Mouse (Mus musculus) cerebellum, adult 11-12 months (tissue): Measurements from ENCODE around the gene E330017A01Rik.
A peak's percentile ranks its signal among the peaks of the same experiment; 100 is the strongest.
"Not testable (repeated sequence)": the region's sequence is repeated elsewhere in the genome, so short reads cannot be mapped to it uniquely, and the experiment has no call there.

Experiments used
- DNase-seq: peaks from one replicate; pipeline ENCODE4 v3.0.0; 2022

The E330017A01Rik gene

GRCm38 (mm10) chr16:58638689-58639175 lies at the start of gene E330017A01Rik:
E330017A01Rik (minus strand) TSS chr16:58638739.
- DNase-seq, result no peak

DNA sequence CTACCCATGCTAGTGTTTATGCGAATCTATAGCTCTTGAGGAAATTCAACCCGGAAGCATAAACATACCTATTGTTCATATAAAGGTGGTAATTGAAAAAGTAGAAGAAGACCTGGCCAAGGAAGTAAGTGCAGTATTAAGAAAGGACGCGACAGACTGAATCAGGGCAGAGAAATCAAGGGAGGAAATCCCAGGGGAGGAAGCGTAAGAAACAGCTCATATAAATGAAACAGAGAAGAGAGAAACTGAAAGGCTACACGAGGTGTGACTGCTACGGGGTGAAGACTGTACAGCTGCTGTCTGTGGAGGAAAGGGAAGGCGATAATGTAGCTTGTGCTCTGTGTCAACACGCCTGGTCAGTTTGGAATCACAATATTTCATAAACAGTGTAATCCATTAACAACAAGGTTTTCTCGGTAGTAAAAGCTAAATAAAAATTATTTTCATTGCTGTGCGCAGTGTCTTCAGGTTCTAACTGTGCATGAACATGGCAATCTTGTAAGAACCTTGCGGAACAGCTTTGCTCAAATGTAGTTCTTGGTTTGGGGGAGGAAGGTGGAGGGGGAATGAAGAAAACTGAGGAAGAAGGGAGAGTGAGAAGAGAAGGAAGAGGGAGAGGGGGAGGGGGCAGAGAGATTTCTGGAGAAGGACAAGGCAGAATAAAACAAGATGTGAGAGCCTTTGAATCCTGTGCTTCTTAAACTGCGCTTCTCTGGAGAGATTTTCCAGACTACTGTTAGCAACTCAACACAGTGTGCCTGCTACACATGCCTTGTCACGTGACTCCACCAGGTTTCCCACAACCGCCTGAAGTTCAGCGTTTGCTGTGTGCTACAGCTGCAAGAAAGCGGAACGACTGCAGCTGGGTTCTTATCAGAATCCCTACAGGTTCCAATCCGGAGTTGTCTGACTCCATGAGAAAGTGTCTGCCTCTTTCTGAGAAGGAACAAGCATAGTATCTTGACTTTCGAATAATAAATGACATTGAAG lies 47.3 kb upstream of the E330017A01Rik start:
- DNase-seq, result no peak

- DNase-seq, result no peak
Observed at GRCm38 (mm10) chr16:58684537-58684936, 46.0 kb upstream of the E330017A01Rik start.

DNA sequence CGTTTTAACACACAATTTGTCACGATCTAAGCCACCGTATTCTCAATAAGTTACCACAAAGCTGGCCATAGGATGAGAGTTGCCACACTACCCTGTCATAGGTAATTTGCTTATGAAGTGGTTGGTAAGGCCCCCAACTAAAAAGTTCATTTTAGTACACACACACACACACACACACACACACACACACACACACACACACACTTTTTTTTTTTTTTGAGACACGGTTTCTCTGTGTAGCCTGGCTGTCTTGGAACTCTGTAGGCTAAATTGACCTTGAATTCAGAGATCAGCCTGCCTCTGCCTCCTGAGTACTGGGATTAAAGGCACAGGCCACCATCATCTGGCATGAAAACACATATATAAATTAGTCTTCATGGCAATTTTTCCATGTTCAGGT lies 45.4 kb upstream of the E330017A01Rik start:
- no peak for DNase-seq

DNA sequence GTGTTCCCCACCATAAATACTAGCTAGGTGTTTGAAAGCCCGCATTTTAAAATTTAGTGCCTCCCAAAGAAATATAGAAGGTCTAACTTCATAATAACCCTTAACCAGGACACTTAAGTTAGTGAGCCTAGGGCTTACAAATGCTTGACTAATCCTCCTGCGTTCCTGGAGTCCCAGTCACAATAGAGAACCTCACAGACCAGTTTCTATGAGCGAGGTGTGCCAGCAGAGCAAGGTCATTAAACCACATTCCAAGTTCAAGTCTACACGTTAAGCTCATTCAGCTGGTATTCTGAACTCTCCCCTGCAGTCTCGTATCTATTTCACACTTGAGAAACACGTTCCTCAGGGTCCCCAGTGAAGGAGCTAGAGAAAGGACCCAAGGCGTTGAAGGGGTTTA lies 44.3 kb upstream of the E330017A01Rik start:
- no peak for DNase-seq

DNA sequence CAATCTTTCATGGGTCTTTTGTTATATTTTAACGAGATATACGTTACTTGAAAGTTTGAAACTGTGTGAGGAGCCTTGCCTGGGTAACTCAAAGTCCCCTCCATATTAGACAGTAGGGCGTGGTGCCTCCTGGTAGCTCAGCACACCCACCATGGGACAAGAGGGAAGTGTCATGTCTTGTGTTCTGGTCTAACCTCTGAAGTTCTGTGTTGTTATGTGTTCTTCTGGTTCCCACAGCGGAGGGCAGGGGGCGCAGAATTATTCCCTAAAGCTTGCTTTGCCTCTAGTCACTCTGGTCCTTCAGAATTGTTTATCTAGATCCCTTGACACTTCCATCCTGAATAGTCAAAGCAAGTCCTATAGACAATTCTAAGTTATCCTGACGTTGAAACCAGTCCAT lies 43.5 kb upstream of the E330017A01Rik start:
- no peak for DNase-seq

GRCm38 (mm10) chr16:58678660-58679059 lies 40.1 kb upstream of the E330017A01Rik start:
- no peak for DNase-seq

DNA sequence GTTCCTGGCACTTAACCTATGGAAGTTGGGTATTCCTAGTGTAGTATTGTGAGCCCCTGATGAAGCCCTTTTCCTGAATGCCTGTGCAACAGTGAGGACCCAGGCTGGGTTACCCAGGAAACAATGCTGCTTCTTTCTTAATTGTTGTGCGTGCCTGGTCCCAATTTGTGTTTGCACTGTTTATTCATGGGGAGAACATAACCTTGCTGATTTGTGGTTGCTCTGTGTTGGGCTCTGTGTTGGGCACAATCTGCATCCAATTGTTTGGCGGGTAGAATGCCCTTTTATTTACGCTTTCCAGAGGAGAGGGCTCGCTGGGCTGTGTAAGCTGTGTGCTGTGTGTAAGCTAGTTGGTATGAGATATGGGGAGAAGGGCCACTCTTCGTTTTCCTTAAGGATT lies 39.0 kb upstream of the E330017A01Rik start:
- no peak for DNase-seq

DNA sequence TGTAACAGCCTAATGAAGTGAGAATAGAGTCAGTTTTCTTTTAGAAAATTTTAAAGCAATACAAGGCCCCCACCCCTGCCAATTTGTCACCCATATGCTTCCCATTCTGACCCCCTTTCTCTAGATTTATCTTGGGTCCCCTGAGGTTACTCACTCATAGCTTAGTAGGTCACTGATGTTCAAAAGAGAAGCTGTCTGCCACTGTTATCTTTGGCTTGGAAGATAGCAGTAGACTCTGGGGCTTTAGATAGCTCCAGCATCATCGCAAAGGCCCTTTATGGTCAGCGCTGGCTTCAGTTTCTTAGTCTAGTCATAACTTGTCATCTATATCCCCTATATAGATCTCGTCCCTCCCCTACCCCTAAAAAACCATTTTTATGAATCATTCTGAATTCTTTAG lies 38.1 kb upstream of the E330017A01Rik start:
- no peak for DNase-seq

DNA sequence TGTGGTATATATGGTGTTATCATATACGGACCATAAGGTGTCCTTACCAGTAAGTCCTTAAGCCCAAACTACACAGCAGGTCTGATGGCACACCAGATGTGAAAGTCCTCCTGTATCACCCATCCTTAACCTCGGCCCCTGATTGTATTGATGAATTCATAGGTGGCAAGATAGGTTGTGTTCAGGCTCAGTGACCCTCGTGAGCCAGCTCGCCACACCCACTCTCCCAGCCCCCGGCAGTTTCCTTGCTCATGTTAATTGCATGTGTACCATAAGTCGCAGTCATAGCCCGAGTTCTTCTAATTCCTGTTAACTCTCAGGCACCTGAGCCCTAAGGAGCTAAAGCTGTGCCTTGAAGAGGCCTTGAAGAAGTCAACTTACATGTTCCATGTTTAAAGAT lies 37.6 kb upstream of the E330017A01Rik start:
- no peak for DNase-seq

GRCm38 (mm10) chr16:58675256-58675655 lies 36.7 kb upstream of the E330017A01Rik start:
- DNase-seq, result no peak

- no peak for DNase-seq
Observed at GRCm38 (mm10) chr16:58673811-58674410, 35.4 kb upstream of the E330017A01Rik start.

DNA sequence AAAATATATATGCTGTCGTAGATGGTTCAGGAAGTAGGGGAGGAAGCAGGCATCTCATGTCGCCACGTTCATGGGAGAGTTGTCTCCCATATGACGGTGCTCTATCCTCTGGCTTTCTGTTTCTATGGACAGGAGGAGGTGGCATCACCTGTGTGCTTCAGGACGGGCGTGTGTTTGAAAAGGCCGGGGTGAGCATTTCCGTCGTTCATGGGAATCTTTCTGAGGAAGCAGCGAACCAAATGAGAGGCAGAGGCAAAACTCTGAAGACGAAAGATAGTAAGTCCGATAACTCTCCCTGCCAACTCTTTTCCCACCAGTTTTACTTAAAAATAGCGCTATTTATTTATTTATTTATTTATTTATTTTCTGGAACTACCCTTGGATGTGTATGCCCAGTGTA lies 33.9 kb upstream of the E330017A01Rik start:
- DNase-seq, result no peak

DNA sequence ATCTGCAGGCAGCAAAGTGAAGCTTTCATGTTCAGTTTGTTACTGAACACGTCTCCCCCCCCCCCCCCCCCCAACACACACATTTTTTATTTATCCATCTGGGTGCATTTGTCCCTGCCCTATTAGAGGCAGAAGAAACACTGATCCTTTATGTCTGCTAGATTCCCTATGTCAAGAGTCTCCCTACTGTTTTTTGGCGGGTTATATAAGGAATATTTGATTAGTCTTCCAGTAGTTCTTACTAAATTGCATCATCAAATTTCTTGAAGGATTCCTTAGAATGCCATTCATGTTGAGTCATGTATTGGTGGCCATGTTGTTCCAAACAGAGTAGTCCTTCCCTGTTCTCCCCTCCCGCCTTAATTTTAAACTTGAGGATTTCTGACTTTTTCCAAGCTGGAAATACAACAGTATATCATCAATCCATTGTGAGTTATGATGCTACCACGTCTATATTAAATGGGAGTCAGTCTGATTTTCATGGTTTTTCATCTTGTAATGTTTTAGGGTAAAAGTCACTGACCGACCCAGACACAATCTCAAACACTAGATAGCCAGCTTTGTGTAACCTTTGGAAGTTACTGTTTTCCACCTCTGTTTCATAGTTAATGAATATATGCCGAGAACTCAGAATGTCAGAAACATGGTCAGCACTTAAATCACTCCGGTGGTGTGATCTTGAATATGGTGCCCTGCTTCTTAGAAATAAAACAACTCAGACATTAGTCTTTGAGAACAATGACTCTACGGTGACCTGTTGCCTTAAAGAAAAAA lies 32.9 kb upstream of the E330017A01Rik start:
- DNase-seq, result no peak

DNA sequence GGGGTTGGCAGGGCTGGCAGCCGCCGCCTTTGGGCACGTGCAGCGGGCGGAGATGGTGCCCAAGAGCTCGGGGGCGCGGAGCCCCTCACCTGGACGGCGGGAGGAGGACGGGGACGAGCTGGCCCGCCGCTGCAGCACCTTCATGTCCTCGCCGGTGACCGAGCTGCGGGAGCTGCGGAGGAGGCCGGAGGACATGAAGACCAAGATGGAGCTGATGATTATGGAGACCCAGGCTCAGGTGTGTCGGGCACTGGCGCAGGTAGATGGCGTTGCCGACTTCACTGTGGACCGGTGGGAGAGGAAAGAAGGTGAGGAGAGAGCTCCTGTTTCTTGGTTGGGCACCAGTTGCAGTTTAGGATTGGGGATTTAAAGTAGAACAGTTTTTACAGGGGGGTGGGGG lies 32.1 kb upstream of the E330017A01Rik start:
- DNase-seq, result no peak

- DNase-seq, result peak; percentile 83
Observed at GRCm38 (mm10) chr16:58669917-58670630, 31.5 kb upstream of the E330017A01Rik start, which contains the start of gene Cpox. Cpox (plus strand) TSS chr16:58670292.

DNA sequence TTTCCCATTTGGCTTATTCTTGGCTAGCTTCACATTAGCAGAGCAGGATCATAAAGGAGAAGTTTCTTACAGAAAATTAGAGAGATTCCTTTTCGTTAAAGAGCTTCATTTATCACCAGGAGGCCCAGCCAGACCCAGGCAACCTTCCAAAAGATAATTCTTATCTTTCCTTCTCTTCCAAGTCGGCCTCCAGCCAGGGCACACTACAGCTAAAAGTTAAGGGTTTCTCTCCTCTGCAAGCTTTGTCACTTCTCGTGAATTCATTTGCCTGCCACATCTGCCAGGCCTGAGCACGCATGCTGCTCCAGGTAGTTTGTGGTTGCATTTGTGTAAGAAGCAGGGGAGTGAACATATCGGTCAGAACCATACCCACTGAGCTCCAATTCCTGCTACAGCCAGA lies 30.7 kb upstream of the E330017A01Rik start:
- DNase-seq, result peak; percentile 13

- DNase-seq, result no peak
Observed at GRCm38 (mm10) chr16:58668586-58668985, 30.0 kb upstream of the E330017A01Rik start.

DNA sequence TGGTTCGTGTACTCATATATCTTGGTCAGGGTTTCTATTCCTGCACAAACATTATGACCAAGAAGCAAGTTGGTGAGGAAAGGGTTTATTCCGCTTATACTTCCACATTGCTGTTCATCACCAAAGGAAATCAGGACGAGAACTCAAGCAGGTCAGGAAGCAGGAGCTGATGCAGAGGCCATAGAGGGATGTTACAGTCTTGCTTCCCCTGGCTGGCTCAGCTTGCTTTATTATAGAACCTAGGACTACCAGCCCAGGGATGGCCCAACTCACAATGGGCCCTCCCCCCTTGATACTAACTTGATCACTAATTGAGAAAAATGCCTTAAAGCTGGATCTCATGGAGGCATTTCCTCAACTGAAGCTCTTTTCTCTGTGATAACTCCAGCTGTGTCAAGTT lies 28.1 kb upstream of the E330017A01Rik start:
- DNase-seq, result not testable (repeated sequence)

DNA sequence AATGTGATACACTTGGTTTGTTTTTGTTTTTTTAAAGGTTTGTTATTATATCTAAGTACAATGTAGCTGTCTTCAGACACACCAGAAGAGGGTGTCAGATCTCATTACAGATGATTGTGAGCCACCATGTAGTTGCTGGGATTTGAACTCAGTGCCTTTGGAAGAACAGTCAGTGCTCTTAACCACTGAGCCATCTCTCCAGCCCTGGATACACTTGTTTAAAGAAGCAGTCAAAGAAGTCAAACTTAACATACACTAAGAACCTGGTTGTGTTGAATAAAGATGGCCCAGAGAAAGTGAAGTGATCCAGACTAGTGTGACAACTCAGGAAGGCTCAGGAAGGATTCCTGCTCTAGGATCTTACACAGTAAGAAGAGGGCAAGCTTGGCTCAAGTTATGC lies 26.6 kb upstream of the E330017A01Rik start:
- DNase-seq, result not testable (repeated sequence)

DNA sequence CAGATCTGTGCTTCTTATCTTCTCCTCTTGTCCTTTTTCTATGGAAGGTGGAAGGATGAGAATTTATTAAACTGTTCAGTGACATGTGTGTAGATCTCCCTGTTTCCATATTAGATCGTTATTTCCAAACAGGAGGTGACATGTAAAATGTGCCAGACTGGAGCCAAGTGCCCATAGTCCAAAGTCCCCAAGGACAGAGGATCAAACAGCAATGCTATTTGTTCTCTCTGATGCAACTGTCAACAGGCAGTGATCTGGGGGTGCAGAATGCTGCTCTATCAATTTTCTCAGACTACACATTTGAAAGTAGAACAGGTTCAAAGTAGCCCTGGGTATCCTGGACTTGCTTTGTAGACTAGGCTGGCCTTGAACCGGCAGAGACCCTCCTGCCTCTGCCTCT lies 25.3 kb upstream of the E330017A01Rik start:
- no peak for DNase-seq

DNA sequence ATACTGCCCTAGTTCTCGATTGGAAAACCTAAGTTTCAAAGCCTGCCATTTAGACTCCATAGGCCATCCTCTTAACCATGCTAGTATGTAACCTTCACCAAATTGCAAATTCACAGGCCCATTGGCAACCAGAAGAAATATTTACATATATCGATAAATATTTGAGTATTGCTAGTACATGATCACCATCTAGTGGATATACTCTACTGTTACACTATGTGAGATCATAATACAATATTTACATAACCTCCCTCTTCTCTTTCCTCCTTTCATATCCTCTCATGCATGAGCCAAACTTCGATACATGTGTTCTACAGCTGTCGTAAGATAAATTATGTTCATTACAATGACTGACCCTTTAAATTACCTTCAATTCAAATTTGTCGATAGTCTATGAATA lies 24.5 kb upstream of the E330017A01Rik start:
- DNase-seq, result no peak
